Mouse (Mus musculus): ENCODE data around the gene Mcm9. TPM values are rescaled to one million over a fixed set of nuclear protein-coding genes. Genes with fewer than 3 reads are reported as not detected.
"Not testable (repeated sequence)": the region's sequence is repeated elsewhere in the genome, so short reads cannot be mapped to it uniquely, and the experiment has no call there.

Gene Mcm9
- polyA plus RNA-seq, 1 experiment from 2014 or later = 14.1 TPM

GRCm38 (mm10) chr10:53508676-53509075, 121.6 kb downstream of the Mcm9 start:
- Histone ChIP-seq H3K36me3 (replicated peaks) (no peaks in the 10 kb centered on the region), H3K27ac (replicated peaks) (no peak overlapping the region), H3K4me3 (no peak overlapping the region), H3K27me3 (replicated peaks; ENCODE audit: low read depth, poor library complexity, severe bottlenecking) (no peaks in the 10 kb centered on the region), H3K4me1 (peaks cover 4% of the 10 kb centered on the region; the same call in 1 of the 2 replicates), H3K9me3 (no peaks in the 10 kb centered on the region)
- no peak for DNase-seq (ENCODE audit: low spot score)

DNA sequence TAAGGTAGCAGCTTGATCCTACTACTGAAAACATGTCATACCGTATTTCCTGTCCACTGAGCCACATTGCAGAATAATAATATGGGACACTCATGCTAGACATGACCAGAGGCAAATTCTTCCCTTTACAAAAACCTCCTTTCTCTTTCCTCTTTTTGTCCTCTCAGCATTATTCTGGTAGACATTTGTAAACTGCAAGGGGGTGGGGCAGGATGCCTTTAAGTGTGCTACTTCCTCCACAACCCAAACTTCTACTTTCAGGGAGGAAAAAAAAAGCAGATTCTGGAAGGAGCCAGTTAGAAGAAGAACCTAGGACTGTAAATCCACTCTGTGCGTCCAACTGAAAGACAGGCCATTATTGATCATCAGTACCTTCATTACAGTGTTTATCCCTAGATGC, 124.7 kb downstream of the Mcm9 start:
- Histone ChIP-seq H3K4me3 (no peak overlapping the region), H3K9me3 (no peaks in the 10 kb centered on the region), H3K27me3 (replicated peaks; ENCODE audit: low read depth, poor library complexity, severe bottlenecking) (0 out of 2 replicates have a peak, but pooled peaks cover 6% of the 10 kb centered on the region), H3K4me1 (peaks cover 11% of the 10 kb centered on the region), H3K27ac (replicated peaks) (no peak overlapping the region), H3K36me3 (replicated peaks) (no peaks in the 10 kb centered on the region)
- 52% methylated on average over 2 of the region's 2 CpGs for WGBS
- no peak for DNase-seq (ENCODE audit: low spot score)

DNA sequence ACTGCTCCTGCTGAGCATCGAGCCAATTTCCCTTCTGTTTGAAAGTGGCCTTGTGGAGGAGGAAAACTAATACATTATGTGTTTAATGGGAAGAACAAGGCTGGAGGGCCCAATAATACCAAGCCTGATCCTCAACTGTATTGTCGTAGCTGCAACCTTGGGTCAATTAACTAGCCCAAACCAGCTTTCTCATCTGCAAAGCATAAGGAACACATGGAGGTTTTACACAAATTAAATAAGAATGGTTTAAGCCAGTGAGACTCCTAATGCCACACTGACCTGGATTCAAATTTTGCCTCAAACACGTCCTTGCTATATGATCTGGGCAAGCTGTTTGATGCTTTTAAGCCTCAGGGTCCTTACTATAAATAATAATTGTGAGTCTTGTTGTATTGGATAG, 125.2 kb downstream of the Mcm9 start:
- Histone ChIP-seq H3K4me3 (no peak overlapping the region), H3K36me3 (replicated peaks) (no peaks in the 10 kb centered on the region), H3K27ac (replicated peaks) (no peak overlapping the region), H3K4me1 (peaks cover 11% of the 10 kb centered on the region), H3K9me3 (no peaks in the 10 kb centered on the region), H3K27me3 (replicated peaks; ENCODE audit: low read depth, poor library complexity, severe bottlenecking) (0 out of 2 replicates have a peak, but pooled peaks cover 6% of the 10 kb centered on the region)
- no peak for DNase-seq (ENCODE audit: low spot score)
- WGBS = 45% methylated on average over 3 of the region's 3 CpGs

DNA sequence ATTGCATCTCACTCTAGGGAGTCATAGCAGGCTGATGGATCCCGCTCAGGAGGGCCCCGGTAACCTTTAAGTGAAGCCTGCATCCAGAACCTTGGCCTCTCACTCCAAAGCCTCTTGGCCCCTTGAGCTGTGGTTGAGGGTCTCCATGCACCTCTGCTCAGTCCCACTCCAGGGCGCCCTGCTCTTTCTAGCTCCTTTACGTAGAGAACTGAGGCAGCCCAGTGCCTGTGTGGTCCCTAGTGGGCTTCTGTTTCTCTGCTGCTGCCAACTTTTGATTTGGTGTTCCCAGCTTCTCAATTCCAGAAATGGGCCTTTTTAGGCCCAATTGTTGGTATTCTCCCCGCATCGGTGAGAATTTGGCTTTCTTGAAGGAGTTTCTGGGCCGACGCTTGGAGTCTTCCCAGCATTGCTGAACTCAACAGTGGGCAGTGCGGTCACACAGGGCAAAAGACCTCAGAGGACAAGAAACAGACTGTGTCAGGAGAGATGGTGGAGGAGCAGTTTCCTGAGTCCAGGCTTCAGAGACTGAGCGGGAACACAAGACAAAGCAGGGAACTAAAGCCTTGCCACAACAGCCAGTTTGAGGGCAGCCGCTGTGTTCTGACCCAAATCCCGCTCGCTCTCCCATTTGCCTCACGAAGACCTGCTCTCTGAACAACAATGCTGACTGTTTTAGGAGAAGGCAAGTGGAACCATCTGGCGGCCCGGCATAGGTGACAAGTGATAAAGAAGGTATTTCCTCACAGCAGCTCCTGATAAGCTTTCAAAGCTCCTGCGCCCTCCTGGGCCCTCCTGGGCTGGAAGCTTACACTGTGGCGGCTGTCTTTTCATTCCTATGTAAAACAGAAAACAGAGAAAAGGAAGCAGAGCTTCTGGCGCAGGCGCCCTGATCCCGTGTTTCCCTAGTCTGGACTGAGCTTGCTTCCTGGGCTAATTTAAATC, 127.1 kb downstream of the Mcm9 start:
- H3K27ac ChIP-seq (replicated peaks) = peak overlapping the region; percentile 76
- H3K4me3 ChIP-seq = peak overlapping the region; percentile 38; the same call in 1 of the 2 replicates

GRCm38 (mm10) chr10:53502471-53502870, 127.8 kb downstream of the Mcm9 start:
- no peak for DNase-seq (ENCODE audit: low spot score)
- H3K27me3 ChIP-seq (replicated peaks; ENCODE audit: low read depth, poor library complexity, severe bottlenecking) = 0 out of 2 replicates have a peak, but pooled peaks cover 6% of the 10 kb centered on the region
- H3K4me3 ChIP-seq = no peak overlapping the region
- no peak overlapping the region for H3K27ac ChIP-seq (replicated peaks)
- peaks cover 5% of the 10 kb centered on the region; the same call in 1 of the 2 replicates for H3K9me3 ChIP-seq
- 89% methylated on average over 13 of the region's 13 CpGs for WGBS
- peaks cover 11% of the 10 kb centered on the region for H3K4me1 ChIP-seq
- H3K36me3 ChIP-seq (replicated peaks) = no peaks in the 10 kb centered on the region

More for the DNA sequence above, 127.1 kb downstream of the Mcm9 start:
- Histone ChIP-seq H3K27me3 (replicated peaks; ENCODE audit: low read depth, poor library complexity, severe bottlenecking) (0 out of 2 replicates have a peak, but pooled peaks cover 6% of the 10 kb centered on the region), H3K4me1 (peaks cover 11% of the 10 kb centered on the region), H3K9me3 (no peaks in the 10 kb centered on the region), H3K36me3 (replicated peaks) (no peaks in the 10 kb centered on the region)
- WGBS = 38% methylated on average over 21 of the region's 21 CpGs
- peak; percentile 52 for DNase-seq (ENCODE audit: low spot score)

DNA sequence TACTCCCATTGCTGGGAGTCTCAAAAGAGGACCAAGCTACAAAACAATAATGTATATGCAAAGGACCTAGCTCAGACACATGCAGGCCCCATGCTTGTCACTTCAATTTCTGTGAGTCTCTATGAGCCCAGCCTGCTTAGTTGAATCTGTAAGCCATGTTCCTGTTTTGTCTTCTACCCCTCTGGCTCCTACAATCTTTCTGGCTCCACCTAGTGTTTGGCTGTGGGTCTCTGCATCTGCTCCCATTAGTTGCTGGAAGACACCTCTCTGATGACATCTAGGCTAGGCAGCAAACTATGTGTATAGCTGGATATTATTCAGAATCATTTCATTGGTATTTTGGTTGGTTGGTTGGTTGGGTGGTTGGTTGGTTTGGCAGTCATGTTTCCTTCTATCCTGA, 130.7 kb downstream of the Mcm9 start:
- Histone ChIP-seq H3K27me3 (replicated peaks; ENCODE audit: low read depth, poor library complexity, severe bottlenecking) (0 out of 2 replicates have a peak, but pooled peaks cover 6% of the 10 kb centered on the region), H3K4me1 (peaks cover 8% of the 10 kb centered on the region), H3K36me3 (replicated peaks) (no peaks in the 10 kb centered on the region), H3K9me3 (peaks cover 5% of the 10 kb centered on the region; the same call in 1 of the 2 replicates), H3K4me3 (no peak overlapping the region), H3K27ac (replicated peaks) (no peak overlapping the region)
- DNase-seq (ENCODE audit: low spot score) = no peak

GRCm38 (mm10) chr10:53495349-53495748, 134.9 kb downstream of the Mcm9 start:
- WGBS = 89% methylated on average over 3 of the region's 3 CpGs
- H3K4me3 ChIP-seq; H3K27ac ChIP-seq (replicated peaks); H3K36me3 ChIP-seq (replicated peaks); H3K27me3 ChIP-seq (replicated peaks; ENCODE audit: low read depth, poor library complexity, severe bottlenecking); H3K9me3 ChIP-seq; H3K4me1 ChIP-seq; DNase-seq (ENCODE audit: low spot score): not testable (repeated sequence)

GRCm38 (mm10) chr10:53493954-53494353, 136.3 kb downstream of the Mcm9 start:
- 91% methylated on average over 13 of the region's 13 CpGs for WGBS
- no peaks in the 10 kb centered on the region for H3K27me3 ChIP-seq (replicated peaks; ENCODE audit: low read depth, poor library complexity, severe bottlenecking)
- peaks cover 11% of the 10 kb centered on the region for H3K9me3 ChIP-seq
- no peak overlapping the region for H3K27ac ChIP-seq (replicated peaks)
- H3K4me3 ChIP-seq = no peak overlapping the region
- DNase-seq (ENCODE audit: low spot score) = no peak
- H3K4me1 ChIP-seq = no peaks in the 10 kb centered on the region
- no peaks in the 10 kb centered on the region for H3K36me3 ChIP-seq (replicated peaks)

Other genes starting within 250 kb of the Mcm9 start
- 163 and 164 TPM in 2 replicates for gene Asf1a, start 33.7 kb downstream of the Mcm9 start, polyA plus RNA-seq (2016; fragmentation: Nextera tagmentation; extraction: Ambion mirVana)
- gene Fam184a, start 120.7 kb upstream of the Mcm9 start, polyA plus RNA-seq (2016; fragmentation: Nextera tagmentation; extraction: Ambion mirVana) = 3.7 and 4.5 TPM in 2 replicates